Mouse (Mus musculus) bone marrow macrophage, adult 2 months (primary cell): ENCODE data around the gene Myh6. TPM values are rescaled to one million over a fixed set of nuclear protein-coding genes. Genes with fewer than 3 reads are reported as not detected.

Source experiments
- H3K27ac ChIP-seq: 2 replicates; pipeline ENCODE4 v1.5.1; 2012; ENCODE audit warnings: low read depth, low read length; ENCODE audit not compliant: insufficient read depth
- H3K4me1 ChIP-seq: 2 replicates; pipeline ENCODE4 v1.6.1; 2012; ENCODE audit warnings: low read length; ENCODE audit not compliant: control insufficient read depth, insufficient read depth
- H3K4me3 ChIP-seq: 2 replicates; pipeline ENCODE4 v1.5.1; 2012; ENCODE audit warnings: mild to moderate bottlenecking, low read length, moderate library complexity; ENCODE audit not compliant: insufficient read depth
- CTCF ChIP-seq: IDR thresholded peaks from 2 replicates; pipeline ENCODE4 v1.5.1; 2012; ENCODE audit warnings: low read depth, mild to moderate bottlenecking, low read length, moderate library complexity
- POLR2A ChIP-seq: IDR thresholded peaks from 2 replicates; pipeline ENCODE4 v1.6.1; 2012; ENCODE audit warnings: mild to moderate bottlenecking, low read depth, low read length, borderline replicate concordance
- polyA plus RNA-seq: library from polyadenylated mRNA; stranded (reverse); fragments of >200 nt; gene quantifications from 2 replicates; pipeline ENCODE4 v1.2.4, GENCODE M21; 2012; ENCODE audit not compliant: missing spikeins, insufficient read depth, insufficient read length

Myh6 gene
- polyA plus RNA-seq: not detected in 2 replicates

DNA sequence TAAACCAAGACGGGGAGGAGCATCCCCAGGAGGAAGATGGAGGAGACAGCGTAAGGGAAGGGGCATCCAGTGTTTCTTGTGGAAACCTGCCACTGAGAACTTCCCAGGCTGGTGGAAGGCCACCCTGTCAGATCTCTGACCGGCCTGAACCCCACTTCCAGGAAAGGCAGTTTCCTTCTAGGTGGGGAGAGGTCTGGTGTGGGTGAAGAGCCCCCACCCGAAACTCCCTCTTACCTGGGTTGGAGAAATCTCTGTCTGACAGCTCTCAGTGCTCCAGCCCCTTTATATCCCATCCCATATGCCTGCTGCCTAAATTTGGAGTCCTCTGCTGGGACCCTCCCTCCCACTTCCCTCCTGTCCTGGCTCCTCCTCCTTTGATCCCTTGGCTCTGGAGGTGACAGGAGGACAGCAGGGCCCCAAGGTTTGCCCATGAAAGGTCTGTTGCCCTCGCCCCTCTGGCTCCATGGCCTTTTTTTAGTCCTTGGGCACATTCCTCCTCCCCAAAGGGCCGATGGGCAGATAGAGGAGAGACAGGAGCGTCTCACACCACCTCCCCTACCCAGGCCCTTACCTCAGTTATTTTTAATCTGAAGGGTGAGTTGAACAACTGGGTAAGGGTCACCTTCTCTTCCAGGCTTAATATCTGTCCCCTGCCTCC is at the start of gene Myh6:
Gene Myh6, minus strand, starts transcription at position 608 of the 658 bp plus-strand sequence.
- H3K27ac ChIP-seq: no peak within 1 kb of the TSS
- TF ChIP-seq POLR2A (no peak), CTCF (no peak)

DNA sequence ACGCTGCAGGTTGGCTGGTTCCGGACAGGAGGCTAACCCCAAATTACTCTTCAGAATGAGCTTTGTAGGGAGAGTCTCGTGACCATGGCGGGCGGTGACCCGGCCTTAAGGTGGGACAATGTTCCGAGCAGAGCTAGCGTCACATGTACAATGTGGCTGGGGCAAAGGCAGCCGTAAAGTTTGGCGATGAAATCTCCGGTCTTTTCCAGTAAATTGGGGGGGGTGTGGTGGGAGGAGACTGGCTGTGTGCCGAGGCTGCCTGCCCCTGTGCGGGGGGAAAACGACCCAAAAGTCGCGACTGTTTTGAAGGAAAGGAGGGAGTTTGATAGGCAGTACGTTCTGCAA is 49.0 kb upstream of the Myh6 start:
- Histone ChIP-seq H3K4me1 (peaks cover 8% of the 10 kb centered on the region), H3K27ac (peak overlapping the region; percentile 19), H3K4me3 (peak overlapping the region; percentile 67)
- TF ChIP-seq POLR2A (no peak), CTCF (no peak)

More for the DNA sequence above, at the start of gene Myh6:
- H3K4me3 ChIP-seq: no peak within 1 kb of the TSS
- no peaks in the 10 kb centered on the region for H3K4me1 ChIP-seq

- Histone ChIP-seq H3K4me1 (peaks cover 8% of the 10 kb centered on the region), H3K27ac (peak within 1 kb of the TSS; percentile 48), H3K4me3 (peak within 1 kb of the TSS; percentile 67)
- TF ChIP-seq POLR2A: no peak; the same call in 1 of the 2 replicates
- 0 out of 2 replicates have a peak, but pooled peaks have one; percentile 34 for TF ChIP-seq CTCF
These were observed 48.5 kb upstream of the Myh6 start, which contains the start of gene Ngdn for GRCm38 (mm10) chr14:55014991-55015766. Gene Ngdn, plus strand, starts transcription at chr14:55015454.

DNA sequence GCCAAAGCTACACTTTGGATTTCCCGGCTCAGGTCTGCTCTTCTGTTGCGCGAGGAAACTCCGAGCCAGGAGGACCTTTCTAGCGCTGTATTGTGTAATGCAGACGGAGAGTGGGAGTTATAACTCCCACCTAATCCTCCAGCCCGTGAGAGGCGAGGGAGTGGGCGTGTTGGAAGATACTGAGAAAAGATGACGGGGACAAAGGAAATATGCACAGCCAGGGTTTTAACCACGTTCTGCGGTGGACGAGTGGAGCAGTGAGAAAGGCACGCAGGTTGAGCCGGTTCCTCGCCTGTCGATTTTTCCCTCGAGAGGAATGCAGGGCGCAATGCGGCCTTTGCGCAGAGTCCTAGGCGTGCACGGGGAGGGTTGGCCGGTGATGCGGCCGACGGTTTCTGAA is 47.9 kb upstream of the Myh6 start:
- Histone ChIP-seq H3K4me1 (peaks cover 8% of the 10 kb centered on the region), H3K4me3 (peak overlapping the region; percentile 66), H3K27ac (peak overlapping the region; percentile 48)
- TF ChIP-seq CTCF: no peak
- TF ChIP-seq POLR2A: no peak

DNA sequence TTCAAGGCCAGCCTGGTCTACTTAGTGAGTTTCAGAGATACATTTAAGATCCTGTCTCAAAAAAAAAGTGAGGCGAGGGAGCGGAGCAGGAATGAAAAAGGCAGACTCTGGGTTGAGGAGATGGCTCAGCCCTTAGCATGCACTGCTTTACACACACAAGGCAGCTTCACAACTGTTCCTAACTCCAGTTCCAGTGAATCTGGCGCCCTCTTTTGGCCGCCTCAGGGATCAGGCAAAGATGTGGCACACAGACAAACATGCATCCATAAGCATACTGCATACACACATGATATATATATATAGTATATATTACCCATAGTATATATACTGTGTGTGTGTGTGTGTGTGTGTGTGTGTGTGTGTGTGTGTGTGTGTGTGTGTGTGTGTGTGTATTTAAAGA is 44.4 kb upstream of the Myh6 start:
- Histone ChIP-seq H3K4me3 (no peak overlapping the region), H3K4me1 (peaks cover 4% of the 10 kb centered on the region; the same call in 1 of the 2 replicates), H3K27ac (no peak overlapping the region)
- no peak for TF ChIP-seq POLR2A
- TF ChIP-seq CTCF: 0 out of 2 replicates have a peak, but pooled peaks have one; percentile 19

DNA sequence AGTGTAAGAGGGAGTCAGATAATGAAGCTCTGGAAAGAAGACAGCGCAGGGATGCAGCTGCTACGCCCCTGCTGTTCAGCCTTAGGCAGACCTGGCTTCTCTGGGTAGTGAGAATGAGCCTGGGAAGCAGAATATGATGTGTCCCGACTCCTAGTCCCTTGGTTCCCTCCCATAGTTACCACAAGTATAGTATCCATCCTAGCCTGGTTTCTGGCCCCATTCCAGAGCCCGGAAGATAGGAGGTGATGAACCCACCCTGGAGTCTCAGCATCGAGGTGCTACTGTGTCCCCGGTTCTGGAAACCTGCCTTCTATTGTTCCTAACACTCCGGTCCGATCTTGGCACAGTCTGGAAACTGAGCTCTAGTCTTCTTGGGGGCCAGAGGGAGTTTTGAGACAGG is 41.7 kb upstream of the Myh6 start:
- H3K4me3 ChIP-seq: no peak overlapping the region

DNA sequence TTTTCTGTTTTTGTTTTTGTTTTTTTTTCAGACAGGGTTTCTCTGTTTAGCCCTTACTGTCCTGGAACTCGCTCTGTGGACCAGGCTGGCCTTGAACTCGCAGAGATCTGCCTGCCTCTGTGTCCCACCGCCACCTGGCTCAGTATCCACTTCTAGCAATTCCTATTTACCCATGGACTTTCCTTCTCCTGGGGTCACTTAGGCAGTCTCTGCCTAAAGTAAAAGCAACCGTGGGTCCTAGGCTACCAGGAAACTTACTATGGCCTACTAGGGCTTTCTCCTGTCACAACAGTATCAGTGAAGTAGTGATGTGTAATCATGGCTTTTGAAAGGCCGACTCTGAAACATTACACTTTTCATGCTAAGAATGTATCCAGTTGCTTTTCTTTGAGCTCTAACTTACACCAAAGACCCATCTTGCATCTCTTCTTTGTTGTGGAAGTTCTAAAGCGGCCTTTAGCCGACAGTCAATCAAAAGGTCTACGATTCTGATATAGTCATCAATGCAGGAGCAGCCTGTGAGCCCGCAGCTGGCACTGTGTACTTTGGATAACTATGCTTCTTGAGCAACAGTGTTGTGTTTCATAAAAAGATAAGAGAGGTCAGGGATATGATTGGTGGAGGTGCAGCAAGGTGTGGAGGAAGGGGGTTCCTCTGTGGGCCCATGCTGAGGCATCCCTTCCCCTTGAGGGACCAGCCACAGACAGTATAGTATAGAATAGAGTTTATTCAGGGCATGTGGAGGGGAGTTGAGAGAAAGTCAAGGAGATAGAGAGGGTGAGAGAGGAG is 40.6 kb upstream of the Myh6 start:
- no peaks in the 10 kb centered on the region for H3K4me1 ChIP-seq
- no peak overlapping the region for H3K4me3 ChIP-seq
- TF ChIP-seq CTCF (no peak), POLR2A (no peak)
- no peak overlapping the region for H3K27ac ChIP-seq

More for the DNA sequence above, 41.7 kb upstream of the Myh6 start:
- TF ChIP-seq CTCF: no peak
- TF ChIP-seq POLR2A: no peak
- Histone ChIP-seq H3K27ac (no peak overlapping the region), H3K4me1 (no peaks in the 10 kb centered on the region)

DNA sequence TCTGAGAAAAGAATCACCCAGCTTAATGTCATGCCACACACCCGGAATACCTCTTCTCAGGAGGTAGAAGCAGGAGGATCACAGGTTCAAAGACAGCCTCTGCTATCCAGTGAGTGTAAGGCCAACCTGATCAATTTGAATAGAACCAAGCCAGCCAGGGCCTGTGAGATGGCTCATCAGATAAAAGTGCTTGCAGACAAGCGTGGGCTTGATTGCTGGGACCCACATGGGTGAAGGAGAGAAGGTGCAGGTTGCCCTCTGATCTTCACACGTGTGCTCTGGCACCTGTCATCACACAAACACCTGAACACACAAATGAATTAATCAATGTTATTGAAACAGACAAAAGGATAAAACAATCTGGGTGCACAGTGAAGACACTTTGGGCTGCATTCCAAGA is 39.8 kb upstream of the Myh6 start:
- TF ChIP-seq CTCF (no peak), POLR2A (no peak)
- Histone ChIP-seq H3K27ac (no peak overlapping the region), H3K4me3 (no peak overlapping the region), H3K4me1 (no peaks in the 10 kb centered on the region)

DNA sequence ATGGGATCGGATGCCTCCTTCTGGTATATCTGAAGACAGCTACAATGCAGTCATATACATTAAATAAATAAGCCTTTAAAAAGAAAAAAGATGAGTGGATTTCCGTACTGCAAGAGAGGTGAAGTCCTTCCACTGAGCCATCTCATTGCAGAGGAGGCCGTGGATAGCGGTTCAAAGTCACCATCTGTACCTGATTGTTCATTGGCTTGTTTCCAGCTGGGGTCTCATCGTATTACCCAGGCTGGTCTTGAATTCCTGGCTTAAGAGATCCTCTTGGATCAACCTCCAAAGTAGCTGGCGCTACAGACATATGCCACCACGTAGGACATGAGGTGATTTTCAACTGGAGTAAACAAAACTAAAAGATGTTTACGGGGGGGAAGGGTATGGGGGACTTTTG is 39.2 kb upstream of the Myh6 start:
- H3K4me1 ChIP-seq: no peaks in the 10 kb centered on the region
- no peak overlapping the region for H3K4me3 ChIP-seq
- H3K27ac ChIP-seq: no peak overlapping the region
- TF ChIP-seq POLR2A (no peak), CTCF (no peak)

DNA sequence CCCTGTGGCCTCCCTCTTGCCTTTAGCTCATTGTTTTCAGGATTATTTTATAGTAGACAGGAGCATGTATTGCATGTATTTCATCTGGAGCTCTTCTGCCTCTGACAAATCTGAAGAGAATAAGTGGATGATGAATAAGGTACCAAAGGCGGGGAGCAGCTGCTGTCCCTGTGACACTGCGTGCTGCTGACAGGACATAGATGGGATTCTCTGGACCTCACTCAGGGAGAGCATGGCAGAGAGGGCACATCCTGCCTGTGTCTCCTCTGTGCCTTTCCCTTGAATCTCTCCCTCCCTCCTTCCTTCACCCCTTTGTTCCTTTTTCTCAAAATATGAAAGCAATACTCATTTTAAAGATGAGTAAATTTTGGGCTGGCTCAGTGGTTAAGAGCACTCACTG is 38.8 kb upstream of the Myh6 start:
- Histone ChIP-seq H3K4me3 (no peak overlapping the region), H3K4me1 (no peaks in the 10 kb centered on the region), H3K27ac (no peak overlapping the region)
- no peak for TF ChIP-seq POLR2A
- no peak for TF ChIP-seq CTCF
